Mouse (Mus musculus): ENCODE data around the gene Serpina3a. TPM values are rescaled to one million over a fixed set of nuclear protein-coding genes. Genes with fewer than 3 reads are reported as not detected.

Serpina3a gene
- total and polyA plus RNA-seq, 3 experiments: not detected

- no peak for DNase-seq (ENCODE audit: extremely low read depth)
- Histone ChIP-seq H3K9me3 (replicated peaks; ENCODE audit: low read length) (no peaks in the 10 kb centered on the region), H3K9ac (ENCODE audit: insufficient read depth, low read depth) (no peak within 1 kb of the TSS), H3K79me2 (replicated peaks; ENCODE audit: control insufficient read depth, extremely low read depth, insufficient read depth, poor library complexity, severe bottlenecking) (no peaks in the 10 kb centered on the region), H3K36me3 (replicated peaks in 1 of 2; ENCODE audit: control insufficient read depth in 1 of 2, insufficient read depth in 1 of 2, low read length in 1 of 2) (no peaks in the 10 kb centered on the region), H3K4me2 (ENCODE audit: insufficient read depth, low read depth, poor library complexity, severe bottlenecking) (no peak within 1 kb of the TSS), H3K27ac (ENCODE audit: insufficient read depth, low read depth) (no peak within 1 kb of the TSS), H3K4me1 (ENCODE audit: control insufficient read depth in 1 of 2, insufficient read depth in 2 of 2) (no peaks in the 10 kb centered on the region), H3K4me3 (replicated peaks in 1 of 3; ENCODE audit: low read depth in 2 of 3, low read length in 2 of 3, poor library complexity in 1 of 3) (no peak within 1 kb of the TSS), H3K27me3 (replicated peaks) (peaks cover 65% of the 10 kb centered on the region)
- in situ Hi-C loops (cut with MboI; ENCODE audit: low pct_ligation_motif_present, low pct_unique_long_range_greater_than_20kb, low sequenced_read_pairs) (no loop called here), dilution Hi-C loops (cut with MboI; ENCODE audit: extremely low pct_ligation_motif_present, extremely low pct_unique_long_range_greater_than_20kb, low sequenced_read_pairs) (no loop called here)
- TF ChIP-seq CHD1 (IDR thresholded peaks at IDR 0.05; ENCODE audit: low read depth, low read length) (no peak), NRF1 (IDR thresholded peaks at IDR 0.05; ENCODE audit: low read depth, low read length) (no peak), POLR2AphosphoS2 (IDR thresholded peaks at IDR 0.05; ENCODE audit: low read depth, low read length) (no peak), UBTF (IDR thresholded peaks at IDR 0.05; ENCODE audit: low read depth, low read length) (no peak), NELFE (IDR thresholded peaks at IDR 0.05; ENCODE audit: low read depth, low read length) (no peak)
These were observed 15.2 kb downstream of the Serpina3a start, which contains the start of gene Serpina3b for GRCm38 (mm10) chr12:104127696-104128095. Gene Serpina3b, plus strand, starts transcription at chr12:104127996.

- no peak for TF ChIP-seq JUND (conservative IDR thresholded peaks at IDR 0.05; ENCODE audit: low read depth, low read length)
- TF ChIP-seq TBP (conservative IDR thresholded peaks at IDR 0.05; ENCODE audit: low read depth, low read length): no peak
- no peak for TF ChIP-seq SMC3 (IDR thresholded peaks at IDR 0.05; ENCODE audit: low read depth, low read length)
- no peak for TF ChIP-seq USF2 (conservative IDR thresholded peaks at IDR 0.05; ENCODE audit: low read depth, low read length)
- TF ChIP-seq CHD1 (IDR thresholded peaks at IDR 0.05; ENCODE audit: low read depth, low read length): no peak
- no peak for TF ChIP-seq KAT2A (IDR thresholded peaks at IDR 0.05; ENCODE audit: insufficient replicate concordance, low read length)
- no peak for TF ChIP-seq POLR2A (IDR thresholded peaks at IDR 0.05; ENCODE audit: low read depth, low read length)
- TF ChIP-seq ETS1 (conservative IDR thresholded peaks at IDR 0.05; ENCODE audit: low read depth, low read length): no peak
- TF ChIP-seq MEF2A (IDR thresholded peaks at IDR 0.05; ENCODE audit: borderline replicate concordance, low read depth, low read length): no peak
- no peak for TF ChIP-seq MXI1 (IDR thresholded peaks at IDR 0.05; ENCODE audit: low read depth, low read length)
- TF ChIP-seq RCOR1 (conservative IDR thresholded peaks at IDR 0.05; ENCODE audit: low read depth, low read length): no peak
- TF ChIP-seq USF1 (IDR thresholded peaks at IDR 0.05; ENCODE audit: low read depth, low read length): no peak
- no peak for TF ChIP-seq MYC (IDR thresholded peaks at IDR 0.05; ENCODE audit: low read depth, low read length)
- no peak for TF ChIP-seq MAX (IDR thresholded peaks at IDR 0.05; ENCODE audit: low read length)
- TF ChIP-seq TCF12 (IDR thresholded peaks at IDR 0.05; ENCODE audit: low read depth, low read length): no peak
- TF ChIP-seq HCFC1 (IDR thresholded peaks at IDR 0.05; ENCODE audit: low read depth, low read length): no peak
- TF ChIP-seq CHD2 (IDR thresholded peaks at IDR 0.05; ENCODE audit: low read length): no peak
- TF ChIP-seq BHLHE40 (IDR thresholded peaks at IDR 0.05; ENCODE audit: low read depth, low read length): no peak
- TF ChIP-seq SIN3A (IDR thresholded peaks at IDR 0.05; ENCODE audit: low read length): no peak
- no peak for TF ChIP-seq IRF4 (IDR thresholded peaks at IDR 0.05; ENCODE audit: low read depth, low read length)
- H3K27ac ChIP-seq (ENCODE audit: insufficient read depth, low read depth): no peak overlapping the region
- H3K27me3 ChIP-seq (replicated peaks): peaks cover 69% of the 10 kb centered on the region
- H3K4me3 ChIP-seq (replicated peaks in 1 of 3; ENCODE audit: low read depth in 2 of 3, low read length in 2 of 3, poor library complexity in 1 of 3): no peak overlapping the region
- H3K9ac ChIP-seq (ENCODE audit: insufficient read depth, low read depth): no peak overlapping the region
- H3K4me1 ChIP-seq (ENCODE audit: control insufficient read depth in 1 of 2, insufficient read depth in 2 of 2): no peaks in the 10 kb centered on the region
- no peaks in the 10 kb centered on the region for H3K79me2 ChIP-seq (replicated peaks; ENCODE audit: control insufficient read depth, extremely low read depth, insufficient read depth, poor library complexity, severe bottlenecking)
- no peak overlapping the region for H3K4me2 ChIP-seq (ENCODE audit: insufficient read depth, low read depth, poor library complexity, severe bottlenecking)
- in situ Hi-C loops (cut with MboI; ENCODE audit: low pct_ligation_motif_present, low pct_unique_long_range_greater_than_20kb, low sequenced_read_pairs) (no loop called here), dilution Hi-C loops (cut with MboI; ENCODE audit: extremely low pct_ligation_motif_present, extremely low pct_unique_long_range_greater_than_20kb, low sequenced_read_pairs) (no loop called here)
- DNase-seq (ENCODE audit: extremely low read depth): no peak
- no peaks in the 10 kb centered on the region for H3K36me3 ChIP-seq (replicated peaks in 1 of 2; ENCODE audit: control insufficient read depth in 1 of 2, insufficient read depth in 1 of 2, low read length in 1 of 2)
- no peaks in the 10 kb centered on the region for H3K9me3 ChIP-seq (replicated peaks; ENCODE audit: low read length)
These were observed 18.5 kb downstream of the Serpina3a start for GRCm38 (mm10) chr12:104131041-104131440.

Data from CH12.LX (cell line).